Comparison of ENCODE assay signal across 8 mouse cellular contexts in genomic region chr1:71556688-71557612, GRCm38 (mm10). TPM values are rescaled to one million over a fixed set of nuclear protein-coding genes. Genes with fewer than 3 reads are reported as not detected.
DNase-seq lines count a peak whose midpoint lies in the region; ATAC-seq lines count a peak whose summit lies in the region.

Atic (plus strand) TSS chr1:71557150.

- peak within 1 kb of the TSS; percentile 74 for H3K27ac ChIP-seq in hindbrain, embryonic 15.5 days (replicated peaks)

- no peaks in the 10 kb centered on the region for H3K9me3 ChIP-seq in hindbrain, embryonic 15.5 days

- H3K9ac ChIP-seq in hindbrain, embryonic 15.5 days, result peak within 1 kb of the TSS; percentile 69

- no peaks in the 10 kb centered on the region for H3K27me3 ChIP-seq in hindbrain, embryonic 15.5 days

- peaks cover 18% of the 10 kb centered on the region for H3K4me1 ChIP-seq in hindbrain, embryonic 15.5 days (replicated peaks)

- peak within 1 kb of the TSS; percentile 93 for H3K4me2 ChIP-seq in hindbrain, embryonic 15.5 days

- DNase-seq in T-cell, adult 2 months (ENCODE audit: low spot score), result peak; percentile 87
- peak; percentile 71 to 82 for DNase-seq in cerebellum, postnatal 36 days
- peak; percentile 80 to 81 for DNase-seq in frontal cortex, postnatal 36 days (ENCODE audit: low spot score in 2 of 2)
- DNase-seq in left cerebral cortex, adult 11 months (ENCODE audit: low spot score), result peak; percentile 72
- DNase-seq in lung, postnatal 4 days, result peak; percentile 93 to 95
- DNase-seq in retina, postnatal 7 days (ENCODE audit: low read depth, low spot score), result peak; percentile 73
- peak; percentile 79 for DNase-seq in urinary bladder, adult 2 months (ENCODE audit: low spot score)

- ATAC-seq in hindbrain, embryonic 15.5 days (ENCODE audit: low FRiP score, low read depth), result peak; percentile 98

- WGBS in hindbrain, embryonic 15.5 days, result under 1% methylated on average over 54 of the region's 55 CpGs

- peak within 1 kb of the TSS; percentile 62 for H3K4me3 ChIP-seq in hindbrain, embryonic 15.5 days

- H3K36me3 ChIP-seq in hindbrain, embryonic 15.5 days, result peaks cover 15% of the 10 kb centered on the region; the same call in 1 of the 2 replicates

RNA-seq across cellular contexts. Expression of gene Atic, which starts in this region (rescaled TPM):
- 30.1 and 33.6 TPM in 2 replicates for polyA plus RNA-seq in hindbrain, embryonic 15.5 days (2015; fragmentation: Nextera tagmentation; extraction: Ambion mirVana)
- 45.9 and 50.0 TPM in 2 replicates for polyA plus RNA-seq in urinary bladder, adult 2 months (2012; rRNA removed)

Comparison
In these comparisons a context has a peak if more than half of its experiments do, and no peak if none do; other contexts are left out.
1. Peak in every context shown above with its lines: DNase-seq, ATAC-seq, H3K4me3 ChIP-seq and H3K27ac ChIP-seq.